8 mouse cellular contexts compared by ENCODE assay signal in genomic region chr14:17659686-17660328, GRCm38 (mm10). TPM values are rescaled to one million over a fixed set of nuclear protein-coding genes. Genes with fewer than 3 reads are reported as not detected.
A peak's percentile ranks its signal among the peaks of the same experiment; 100 is the strongest.
DNase-seq lines count a peak whose midpoint lies in the region; ATAC-seq and TF ChIP-seq lines count a peak whose summit lies in the region.

TSS of gene Thrb (plus strand) at chr14:17660261.

- peak within 1 kb of the TSS; percentile 52 for H3K9ac ChIP-seq in lung, embryonic 14.5 days

- peak; percentile 21 for ATAC-seq in frontal cortex, adult (ENCODE audit: low TSS enrichment)
- ATAC-seq in lung, embryonic 14.5 days (ENCODE audit: insufficient read depth) = peak; percentile 32
- peak; percentile 18 for ATAC-seq in neutrophil, adult 5-6 weeks (ENCODE audit: extremely low read depth, insufficient number of reproducible peaks, low FRiP score, poor library complexity, severe bottlenecking)

- peak within 1 kb of the TSS; percentile 66 for H3K4me3 ChIP-seq in hindbrain, embryonic 10.5 days
- H3K4me3 ChIP-seq in layer of hippocampus, adult 2 months = peak within 1 kb of the TSS; percentile 95
- H3K4me3 ChIP-seq in lung, embryonic 14.5 days (ENCODE audit: low read depth, low read length) = peak within 1 kb of the TSS; percentile 61

- DNase-seq in embryo, embryonic 10.5 days (ENCODE audit: low spot score) = peak; percentile 32
- no peak for DNase-seq in embryo, embryonic 9.5 days (ENCODE audit: extremely low spot score)
- peak; percentile 6 for DNase-seq in c-Kit-positive CD71-negative TER-119-negative erythroid progenitor cells, embryonic 14.5 days (ENCODE audit: low read depth)
- DNase-seq in hindbrain, embryonic 10.5 days (ENCODE audit: low spot score) = no peak
- DNase-seq in layer of hippocampus, adult 2 months (ENCODE audit: low spot score in 2 of 2) = peak; percentile 12 to 17
- peak; percentile 12 for DNase-seq in lung, embryonic 14.5 days

- H3K9me3 ChIP-seq in hindbrain, embryonic 10.5 days = no peaks in the 10 kb centered on the region
- H3K9me3 ChIP-seq in lung, embryonic 14.5 days (ENCODE audit: low read depth, low read length) = no peaks in the 10 kb centered on the region

- H3K36me3 ChIP-seq in hindbrain, embryonic 10.5 days = no peaks in the 10 kb centered on the region
- H3K36me3 ChIP-seq in lung, embryonic 14.5 days (ENCODE audit: insufficient read depth) = no peaks in the 10 kb centered on the region

- H3K27ac ChIP-seq in hindbrain, embryonic 10.5 days = peak within 1 kb of the TSS; percentile 76
- peak within 1 kb of the TSS; percentile 98 for H3K27ac ChIP-seq in layer of hippocampus, adult 2 months
- no peak within 1 kb of the TSS for H3K27ac ChIP-seq in lung, embryonic 14.5 days (ENCODE audit: low read depth)

- H3K4me1 ChIP-seq in hindbrain, embryonic 10.5 days (replicated peaks) = peaks cover 23% of the 10 kb centered on the region
- no peaks in the 10 kb centered on the region for H3K4me1 ChIP-seq in lung, embryonic 14.5 days (ENCODE audit: insufficient read depth)

- H3K27me3 ChIP-seq in hindbrain, embryonic 10.5 days (ENCODE audit: insufficient read depth, poor library complexity, severe bottlenecking) = peaks cover 37% of the 10 kb centered on the region
- peaks cover 37% of the 10 kb centered on the region for H3K27me3 ChIP-seq in lung, embryonic 14.5 days (ENCODE audit: insufficient read depth, low read length)

- TF ChIP-seq CTCF in layer of hippocampus, adult 2 months (conservative IDR thresholded peaks at IDR 0.05) = no peak
- TF ChIP-seq CTCF in lung, embryonic 14.5 days (IDR thresholded peaks at IDR 0.05; ENCODE audit: low read depth) = no peak

- H3K4me2 ChIP-seq in lung, embryonic 14.5 days = peak within 1 kb of the TSS; percentile 97

- WGBS in hindbrain, embryonic 10.5 days = under 1% methylated on average over 23 of the region's 23 CpGs
- 2% methylated on average over 23 of the region's 23 CpGs for WGBS in lung, embryonic 14.5 days

RNA-seq across cellular contexts. Expression of gene Thrb, which starts in this region (rescaled TPM):
- polyA plus RNA-seq in hindbrain, embryonic 10.5 days (2016; fragmentation: Nextera tagmentation; extraction: Ambion mirVana) = 0.77 and 0.93 TPM in 2 replicates
- 10 to 100 TPM; 42.8 to 45.0 TPM for total RNA-seq in layer of hippocampus, adult 2 months (2021)
- polyA plus RNA-seq in lung, embryonic 14.5 days (2014; fragmentation: Nextera tagmentation; extraction: Ambion mirVana) = 0.42 and 0.70 TPM in 2 replicates
- 0.23 and 0.25 TPM in 2 replicates for total RNA-seq in neutrophil, adult 5-6 weeks (2017)

Comparison
In these comparisons a context has a peak if more than half of its experiments do, and no peak if none do; other contexts are left out.
1. RNA of gene Thrb (total RNA-seq): 42.8 to 45.0 TPM in layer of hippocampus, adult 2 months; 0.23 to 0.25 TPM in neutrophil, adult 5-6 weeks; every median in the first group is over 10 times any median in the second.
2. DNase-seq: peak in embryo, embryonic 10.5 days (single experiment), c-Kit-positive CD71-negative TER-119-negative erythroid progenitor cells, embryonic 14.5 days (single experiment) and layer of hippocampus, adult 2 months (2 of 2); none in embryo, embryonic 9.5 days (single experiment) and hindbrain, embryonic 10.5 days (single experiment).
3. Peak in DNase-seq, ATAC-seq, H3K4me3 ChIP-seq, H3K9ac ChIP-seq and H3K4me2 ChIP-seq in lung, embryonic 14.5 days; RNA of the gene not detected or under 1 TPM.
4. Peak in ATAC-seq in neutrophil, adult 5-6 weeks; RNA of the gene not detected or under 1 TPM.
5. Peak in every context shown above with its lines, with median percentiles within 50 percentile points of each other: ATAC-seq and H3K4me3 ChIP-seq.